Mouse (Mus musculus): ENCODE measurements around the gene Sf3a2.
A peak's percentile ranks its signal among the peaks of the same experiment; 100 is the strongest.

Gene Sf3a2

DNA sequence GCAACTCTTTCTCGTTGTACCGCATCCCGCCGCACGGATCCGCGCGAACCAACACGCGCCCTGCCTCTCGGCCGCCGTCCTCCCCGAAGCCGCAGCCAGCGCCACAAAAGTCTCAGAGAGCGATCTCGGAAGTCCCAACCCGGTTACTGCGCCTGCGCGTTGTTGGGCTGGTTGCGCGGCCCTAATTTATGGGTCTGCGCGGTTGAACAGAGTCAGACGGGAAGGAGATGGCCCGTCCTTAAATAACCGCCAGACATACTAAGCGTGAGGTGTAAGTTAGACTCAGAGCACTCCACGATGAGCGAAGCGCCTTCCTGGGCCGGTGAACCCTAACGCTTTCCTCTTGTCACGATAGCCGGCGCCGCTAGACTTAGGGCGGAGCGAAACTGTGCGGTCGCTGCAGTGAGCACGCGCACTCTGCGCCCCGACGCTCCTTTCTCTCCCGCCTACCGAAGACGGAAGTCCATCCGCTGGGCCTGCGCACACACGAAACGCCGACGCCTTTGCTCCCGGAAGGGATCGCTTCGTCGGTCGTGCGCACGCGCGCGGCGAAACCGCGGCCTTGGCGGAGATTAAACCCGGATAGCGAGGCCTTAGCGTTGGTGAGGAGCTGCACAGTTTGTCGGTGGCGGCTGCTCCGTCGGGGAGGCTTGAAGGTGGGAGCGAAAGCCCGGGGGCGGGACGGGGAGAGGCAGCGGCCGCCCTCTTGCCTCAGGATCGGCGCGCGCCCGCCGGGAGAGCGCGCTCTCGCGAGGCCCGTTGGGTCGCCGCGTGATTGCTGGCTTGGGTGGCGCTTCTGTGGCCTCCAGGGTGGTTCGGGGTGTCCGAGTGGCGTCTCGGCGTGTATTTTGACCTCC, at the start of gene Sf3a2, which contains the start of gene Plekhj1:
Gene Sf3a2 (plus strand): TSS at position 49 of the 857 bp plus-strand sequence.
Gene Plekhj1 (minus strand): TSS at position 477 of the 857 bp plus-strand sequence.
- peak; percentile 95 for DNase-seq (ENCODE audit: low read depth, low spot score)

DNA sequence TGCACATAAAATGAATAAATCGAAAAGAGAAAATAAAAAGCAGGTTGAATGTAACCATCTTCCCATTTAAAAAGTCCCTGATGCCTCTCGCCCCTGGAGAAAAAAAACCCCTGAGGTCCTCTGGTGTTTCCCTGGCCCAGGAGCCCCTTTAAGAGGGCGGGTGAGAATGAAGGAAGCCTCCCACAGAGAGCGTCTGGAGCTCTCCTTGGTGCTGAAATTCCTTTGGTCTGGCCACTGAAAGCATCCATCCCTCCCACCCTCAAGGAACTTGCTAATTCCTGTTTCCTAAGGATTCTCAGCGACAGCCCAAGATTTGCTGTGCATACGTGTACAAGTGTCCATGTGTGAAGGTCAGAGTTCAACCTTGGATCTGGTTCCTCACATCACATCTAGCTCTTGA, 49.4 kb upstream of the Sf3a2 start:
- DNase-seq (ENCODE audit: low read depth, low spot score): no peak

DNA sequence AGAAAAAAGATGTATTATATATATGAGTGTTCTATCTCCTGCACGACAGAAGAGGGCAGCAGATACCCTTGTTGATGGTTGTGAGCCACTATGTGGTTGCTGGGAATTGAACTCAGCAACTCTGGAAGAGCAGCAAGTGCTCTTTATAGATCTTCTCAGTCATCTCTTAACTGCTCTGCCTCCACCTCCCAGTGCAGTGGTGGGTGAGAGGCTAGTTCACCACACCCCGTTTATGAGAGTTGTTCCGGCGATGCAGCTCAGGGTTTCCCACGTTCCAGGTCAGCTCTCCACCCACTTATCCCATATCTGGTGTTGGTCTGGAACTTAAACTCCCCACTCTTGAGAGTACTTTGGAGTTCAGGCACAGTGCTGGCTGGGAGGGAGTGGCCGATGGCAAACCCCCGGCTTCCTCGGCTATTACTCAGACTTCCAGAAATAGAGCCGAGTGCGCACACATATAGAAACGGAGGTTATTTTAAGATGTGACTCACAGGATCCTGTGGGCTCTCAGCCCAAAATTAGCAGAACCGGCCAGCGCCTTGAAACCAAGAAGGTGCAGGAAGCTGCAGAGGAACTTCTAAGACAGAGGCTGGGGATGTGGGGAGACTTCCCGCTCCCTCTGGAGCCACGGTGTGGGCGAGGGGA, 46.7 kb upstream of the Sf3a2 start:
- DNase-seq (ENCODE audit: low read depth, low spot score): no peak

DNA sequence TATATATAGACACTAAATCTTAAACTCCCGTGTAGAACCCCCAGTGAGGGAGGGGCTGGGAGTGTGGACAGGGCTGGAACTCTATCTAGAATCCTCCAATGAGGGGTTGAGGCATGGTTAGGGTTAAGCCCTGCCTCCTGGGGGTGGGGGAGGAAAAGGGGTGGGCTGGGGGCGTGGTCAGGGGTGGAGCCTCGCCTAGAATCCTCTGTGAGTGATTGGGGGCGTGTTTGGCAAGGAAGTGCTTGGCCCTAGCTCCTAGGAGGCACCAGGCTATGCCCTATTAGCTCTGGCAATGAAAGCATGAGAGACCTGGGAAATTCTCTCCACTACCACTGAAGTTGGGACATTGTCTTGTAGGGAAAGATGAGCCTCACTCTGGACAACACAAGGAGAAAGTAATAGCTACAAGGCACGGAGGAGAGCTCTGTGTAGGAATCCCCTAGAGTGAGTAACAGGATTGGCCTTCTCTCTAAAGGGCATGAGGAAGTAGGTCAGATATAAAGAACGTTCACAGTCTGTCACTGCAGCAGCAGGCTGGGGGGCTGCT, 45.8 kb upstream of the Sf3a2 start:
- DNase-seq (ENCODE audit: low read depth, low spot score): peak; percentile 63

DNA sequence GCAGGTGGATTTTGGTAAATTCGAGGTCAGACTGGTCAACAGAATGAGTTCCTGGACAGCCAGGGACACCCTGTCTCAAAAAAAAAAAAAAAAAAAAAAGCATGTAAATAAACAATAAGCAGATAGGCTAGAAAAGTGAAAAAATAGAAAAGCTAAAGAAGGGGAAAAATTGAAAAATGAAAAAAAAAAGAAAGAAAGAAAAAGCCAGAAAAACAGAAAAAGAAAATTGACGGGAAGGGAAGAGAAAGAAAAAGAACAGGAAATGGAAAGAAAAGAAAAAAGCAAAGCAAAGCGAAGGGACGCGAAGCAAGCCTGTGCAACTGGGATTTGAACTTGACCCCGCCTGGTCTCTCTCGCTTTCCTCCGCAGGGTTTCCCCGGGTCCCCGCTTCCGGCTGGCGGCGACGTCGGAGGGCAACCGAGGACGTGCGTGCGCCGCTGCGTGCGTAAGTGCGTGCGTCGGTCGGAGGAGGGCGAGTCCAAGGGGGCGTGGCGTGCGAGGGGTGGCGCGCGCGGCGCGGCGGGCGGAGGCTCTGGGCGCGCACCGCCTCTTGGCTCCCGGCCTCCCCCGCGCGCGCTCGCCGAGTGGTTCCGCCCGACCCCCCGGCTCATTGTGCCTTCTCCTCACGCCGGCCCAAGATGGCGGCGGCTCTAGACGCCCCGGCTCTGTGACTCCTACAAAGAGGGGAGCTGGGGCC, 43.3 kb upstream of the Sf3a2 start, which contains the start of gene Dot1l:
Gene Dot1l (plus strand): TSS at position 613 of the 697 bp plus-strand sequence.
- peak; percentile 96 for DNase-seq (ENCODE audit: low read depth, low spot score)

DNA sequence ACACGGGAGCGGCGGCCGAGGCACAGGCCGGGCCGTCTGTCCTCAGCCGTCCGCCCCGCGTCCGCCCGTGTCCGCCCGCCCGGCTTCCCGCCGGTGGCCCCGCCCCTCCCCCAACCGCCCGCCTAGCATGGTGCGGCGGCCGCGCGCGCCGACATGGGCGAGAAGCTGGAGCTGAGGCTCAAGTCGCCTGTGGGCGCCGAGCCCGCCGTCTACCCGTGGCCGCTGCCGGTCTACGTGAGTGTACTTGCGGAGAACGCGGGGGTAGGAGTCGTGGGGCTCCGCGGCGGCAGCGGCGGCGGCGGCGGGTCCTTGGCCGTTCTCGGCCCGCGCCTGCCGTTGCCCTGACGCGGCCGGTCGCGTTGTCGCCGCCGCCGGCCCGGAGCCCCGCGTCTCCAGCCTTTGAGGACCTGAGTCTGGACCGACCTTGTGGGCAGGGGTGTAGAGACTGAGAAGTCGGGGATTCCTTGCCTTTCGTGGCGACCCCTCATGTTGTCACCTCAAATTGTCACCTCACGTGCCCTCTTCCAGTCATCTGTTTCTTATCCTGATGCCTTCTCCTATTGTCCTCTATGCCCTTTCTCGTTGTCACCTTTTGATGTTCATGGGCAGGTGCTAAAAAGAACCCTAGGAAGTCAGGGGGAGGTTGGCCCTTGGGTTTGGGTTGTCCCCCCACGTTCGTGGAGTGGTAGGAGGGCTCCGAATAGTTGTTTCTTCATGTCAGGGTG, 42.5 kb upstream of the Sf3a2 start:
- no peak for DNase-seq (ENCODE audit: low read depth, low spot score)

DNA sequence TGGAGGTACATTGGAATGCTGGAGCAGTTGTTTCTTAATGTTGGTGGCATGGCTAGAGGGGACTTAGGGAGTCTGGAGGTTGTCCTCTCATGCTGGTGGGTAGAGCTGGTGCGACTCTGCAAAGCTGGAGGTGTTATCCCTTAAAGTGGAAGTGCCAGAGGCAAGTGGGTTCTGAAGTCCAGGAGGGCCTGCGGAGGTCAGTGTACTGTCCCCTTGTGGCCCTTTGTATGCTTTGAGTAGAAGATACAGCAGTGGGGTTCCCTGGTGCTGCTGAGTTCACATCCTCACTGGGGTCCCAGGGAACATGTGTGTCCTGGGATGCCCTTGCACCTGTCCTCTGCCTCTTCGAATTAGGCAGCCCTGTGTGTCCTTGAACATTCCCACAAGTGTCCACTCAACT, 41.9 kb upstream of the Sf3a2 start:
- DNase-seq (ENCODE audit: low read depth, low spot score): no peak

DNA sequence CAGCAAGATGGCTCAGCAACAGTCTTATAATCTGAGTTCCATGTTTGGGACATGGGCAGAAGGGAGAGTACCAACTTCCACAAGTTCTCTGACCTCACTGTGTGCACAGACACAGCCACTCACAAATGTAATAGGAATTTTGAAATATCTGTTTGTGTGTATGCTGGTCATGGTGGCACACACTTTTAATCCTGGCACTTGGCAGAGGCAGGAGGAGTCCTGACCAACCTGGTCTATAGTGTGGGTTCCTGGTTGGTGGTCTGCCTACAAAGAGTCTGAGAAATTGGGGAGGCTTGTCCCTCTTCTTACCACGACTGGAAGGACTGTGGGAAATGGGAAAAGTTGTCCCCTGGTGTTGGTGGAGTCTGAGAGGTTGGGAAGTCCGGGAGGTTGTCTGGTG, 41.5 kb upstream of the Sf3a2 start:
- no peak for DNase-seq (ENCODE audit: low read depth, low spot score)

DNA sequence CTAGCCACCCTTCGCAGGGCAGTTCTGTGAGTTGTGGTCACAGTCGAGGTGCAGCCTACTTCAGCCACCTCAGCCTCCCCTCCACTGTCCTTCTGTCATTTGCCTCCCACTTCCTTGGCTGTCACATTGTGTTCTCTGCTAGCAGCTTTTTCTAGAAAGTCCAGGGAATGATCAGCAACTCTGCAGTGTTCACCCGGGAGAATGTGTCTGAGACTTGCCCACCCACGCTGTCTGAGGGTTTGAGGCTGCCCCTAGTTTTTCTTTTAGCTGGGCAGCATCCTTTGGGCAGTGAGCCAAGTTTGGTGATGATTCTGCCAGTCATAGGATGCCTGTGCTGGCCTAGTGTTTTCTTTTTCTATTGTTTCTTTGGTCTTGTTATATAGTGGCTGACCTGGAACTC, 41.0 kb upstream of the Sf3a2 start:
- no peak for DNase-seq (ENCODE audit: low read depth, low spot score)

DNA sequence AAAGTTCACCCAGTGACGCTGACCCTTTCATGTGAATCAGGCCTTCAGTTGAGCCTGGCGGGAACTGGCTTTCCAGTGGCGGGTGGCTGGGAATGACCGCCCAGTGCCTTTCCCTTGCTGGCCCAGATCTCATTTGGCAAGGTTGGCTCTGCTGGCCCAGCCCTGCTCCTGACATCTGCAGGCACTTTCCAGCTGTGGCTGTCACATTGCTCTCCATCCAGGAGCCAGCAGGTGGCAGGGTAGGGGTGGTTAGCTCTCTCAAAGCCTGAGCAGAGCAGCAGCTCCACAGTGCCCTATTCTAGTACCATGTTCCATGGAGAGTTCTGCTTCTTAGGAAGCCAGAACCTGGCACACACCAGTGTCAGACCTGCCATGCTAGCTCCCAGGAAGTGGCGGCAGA, 40.3 kb upstream of the Sf3a2 start:
- DNase-seq (ENCODE audit: low read depth, low spot score): no peak

DNA sequence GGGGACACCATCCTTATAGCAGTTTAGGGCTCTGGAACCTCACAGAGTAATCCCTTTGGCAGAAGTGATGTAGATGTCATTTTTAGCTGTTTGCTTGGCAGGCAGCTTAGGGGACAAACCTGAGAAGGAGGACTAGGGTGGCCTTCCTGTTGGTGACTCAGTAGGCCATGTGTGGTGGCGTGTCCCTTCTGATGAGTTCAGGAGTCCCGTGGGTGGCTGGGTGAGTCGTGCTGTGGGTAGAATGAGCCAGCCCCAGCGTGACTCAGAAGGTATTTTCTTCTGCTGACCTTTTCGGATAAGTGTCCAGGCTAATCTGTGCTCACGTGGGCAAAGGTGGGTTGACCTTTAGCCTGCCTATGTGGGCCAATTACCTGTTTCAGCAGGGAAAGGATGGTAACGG, 39.3 kb upstream of the Sf3a2 start:
- DNase-seq (ENCODE audit: low read depth, low spot score): no peak

DNA sequence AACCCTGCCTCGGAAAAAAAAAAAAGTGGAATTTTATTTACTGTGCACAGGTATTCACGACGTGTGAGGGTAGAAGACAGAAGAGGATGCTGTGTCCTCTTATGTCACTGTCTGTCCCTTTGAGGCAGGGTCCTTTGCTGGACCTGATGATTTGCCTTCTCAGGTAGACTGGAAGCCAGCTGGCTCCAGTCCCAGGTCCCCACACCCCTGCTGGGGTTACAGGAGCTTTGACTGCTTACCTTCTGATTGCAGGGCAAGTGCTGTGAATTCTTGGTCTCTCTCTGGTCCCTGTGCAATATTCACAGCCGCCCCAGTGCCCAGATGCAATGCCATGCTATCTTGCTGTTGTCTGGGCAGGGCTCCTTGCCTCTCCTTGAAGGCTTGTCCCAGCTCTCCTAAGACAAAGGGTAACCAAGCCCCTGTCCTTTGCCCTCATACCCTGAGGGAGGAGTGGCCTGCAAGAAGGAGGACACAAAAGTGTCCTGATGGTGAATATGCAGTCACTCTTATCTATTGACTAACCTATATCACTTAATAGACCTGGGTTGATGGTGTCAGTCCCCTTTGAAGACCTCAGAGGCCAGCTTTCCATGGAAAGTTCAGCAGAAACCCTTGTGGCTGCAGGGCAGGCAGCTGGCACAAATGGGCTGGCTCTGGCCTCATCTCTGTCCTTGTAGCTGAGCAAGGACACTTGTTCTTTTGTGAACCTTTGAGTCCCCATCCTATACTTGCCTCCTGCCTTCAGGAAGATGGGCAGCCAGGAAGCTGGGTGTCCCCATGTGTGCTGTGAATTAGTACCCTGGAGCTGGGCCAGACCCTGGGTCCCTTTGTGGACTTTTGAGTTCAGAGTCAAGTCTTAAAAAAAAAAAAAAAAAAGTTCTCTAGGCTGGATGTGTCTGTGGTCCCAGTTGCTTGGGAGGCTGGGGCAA, 37.1 kb upstream of the Sf3a2 start:
- no peak for DNase-seq (ENCODE audit: low read depth, low spot score)

DNA sequence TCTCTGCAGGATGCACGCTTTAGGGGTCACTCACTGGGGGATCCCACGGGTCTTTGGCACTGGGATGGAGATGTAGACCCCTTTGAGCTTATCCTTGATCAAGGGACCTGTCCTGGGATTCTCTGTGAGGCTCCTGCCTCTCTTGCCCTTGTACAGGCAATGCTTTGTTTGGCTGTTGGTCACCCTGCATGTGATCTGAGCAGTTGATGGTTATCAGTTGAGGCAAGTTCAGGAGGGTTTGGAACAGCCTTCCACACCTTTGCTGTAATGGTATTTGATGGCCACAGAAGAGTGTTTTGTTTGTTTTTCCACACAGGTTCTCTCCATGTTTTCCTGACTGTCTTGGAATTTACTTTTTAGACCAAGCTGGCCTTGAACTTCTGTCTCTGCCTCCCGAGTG, 36.2 kb upstream of the Sf3a2 start:
- DNase-seq (ENCODE audit: low read depth, low spot score): no peak

DNA sequence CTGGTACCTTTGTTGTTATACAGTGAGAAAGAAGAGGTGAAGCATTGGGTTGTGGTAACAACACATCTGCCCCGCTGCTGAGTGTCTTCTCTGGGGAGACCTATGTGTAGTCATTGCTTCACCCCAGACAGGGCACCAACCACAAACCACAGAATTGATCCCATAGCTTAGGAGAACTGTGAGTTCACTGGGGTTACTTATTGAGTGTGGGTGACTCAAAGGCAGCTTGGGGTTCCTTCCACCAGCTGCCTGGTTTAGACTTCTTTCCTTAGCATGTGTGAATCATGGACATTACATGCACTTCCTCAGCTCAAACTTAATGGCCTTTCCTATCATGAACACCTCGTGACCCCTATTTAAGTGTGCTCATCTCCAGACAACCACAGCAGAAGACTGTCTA, 34.5 kb upstream of the Sf3a2 start:
- DNase-seq (ENCODE audit: low read depth, low spot score): no peak

DNA sequence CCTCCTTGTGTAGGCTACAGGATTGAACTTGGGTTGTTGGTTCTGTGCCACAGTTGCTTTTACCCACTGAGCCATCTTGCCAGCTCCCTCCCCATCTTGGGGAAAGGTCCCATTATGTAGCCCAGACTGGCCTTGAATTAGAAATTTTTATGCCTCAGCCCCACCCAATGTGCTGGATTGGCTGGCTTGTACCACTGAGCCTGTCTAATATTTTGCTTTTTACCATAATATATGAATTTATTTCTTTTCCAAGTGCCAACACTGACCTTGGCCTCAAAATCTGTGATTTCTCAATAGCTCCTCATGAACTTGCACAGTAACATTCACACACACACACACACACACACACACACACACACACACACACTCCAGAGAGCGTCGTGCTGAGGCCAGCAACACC, 32.3 kb upstream of the Sf3a2 start:
- DNase-seq (ENCODE audit: low read depth, low spot score): no peak

DNA sequence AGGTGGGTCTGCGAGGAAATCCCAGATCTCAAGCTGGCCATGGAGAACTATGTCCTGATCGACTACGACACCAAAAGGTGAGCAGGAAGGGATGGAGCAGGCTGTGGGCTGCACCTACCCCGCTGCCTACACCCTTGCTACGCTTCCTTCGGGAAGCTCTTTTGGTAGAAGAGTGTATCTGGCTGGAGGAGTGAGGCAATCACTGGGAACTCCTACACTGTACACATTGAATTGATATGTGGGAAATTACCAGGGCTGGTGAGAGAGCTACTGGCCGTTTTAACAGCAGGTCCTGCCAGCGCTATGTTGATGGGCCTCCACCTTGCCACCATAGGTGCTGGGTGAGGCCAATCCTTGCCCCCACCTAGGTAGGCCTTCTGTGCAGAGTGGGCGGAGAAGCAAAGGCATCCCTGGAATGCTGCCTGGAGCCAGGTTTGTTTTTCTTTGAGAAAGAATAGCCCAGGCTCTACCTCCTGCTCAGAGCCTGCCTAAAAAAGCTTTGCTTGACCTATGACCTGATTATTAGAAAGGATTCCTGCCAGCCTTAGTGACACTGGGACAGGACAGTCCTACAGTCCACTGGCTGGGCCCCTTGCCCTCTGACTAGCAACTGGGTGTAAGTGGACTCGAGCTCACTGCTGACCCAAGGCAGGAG, 31.7 kb upstream of the Sf3a2 start:
- no peak for DNase-seq (ENCODE audit: low read depth, low spot score)

DNA sequence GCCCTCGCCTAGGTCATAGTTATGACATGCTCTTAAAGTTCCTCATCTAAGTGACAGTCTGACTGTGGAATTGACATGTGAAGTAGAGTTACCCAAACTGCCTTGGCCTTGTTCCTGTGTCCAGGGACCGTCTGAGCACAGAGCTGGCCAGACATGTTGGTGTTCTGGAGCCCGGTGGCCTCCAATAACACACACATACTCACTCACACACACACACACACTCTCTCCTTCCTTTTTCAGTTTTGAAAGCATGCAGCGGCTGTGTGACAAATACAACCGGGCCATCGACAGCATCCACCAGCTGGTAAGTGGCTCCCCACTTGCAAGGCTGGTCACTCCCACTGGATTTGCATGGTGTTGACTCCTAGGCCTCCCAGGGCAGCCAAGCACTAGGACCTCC, 29.6 kb upstream of the Sf3a2 start:
- no peak for DNase-seq (ENCODE audit: low read depth, low spot score)

DNA sequence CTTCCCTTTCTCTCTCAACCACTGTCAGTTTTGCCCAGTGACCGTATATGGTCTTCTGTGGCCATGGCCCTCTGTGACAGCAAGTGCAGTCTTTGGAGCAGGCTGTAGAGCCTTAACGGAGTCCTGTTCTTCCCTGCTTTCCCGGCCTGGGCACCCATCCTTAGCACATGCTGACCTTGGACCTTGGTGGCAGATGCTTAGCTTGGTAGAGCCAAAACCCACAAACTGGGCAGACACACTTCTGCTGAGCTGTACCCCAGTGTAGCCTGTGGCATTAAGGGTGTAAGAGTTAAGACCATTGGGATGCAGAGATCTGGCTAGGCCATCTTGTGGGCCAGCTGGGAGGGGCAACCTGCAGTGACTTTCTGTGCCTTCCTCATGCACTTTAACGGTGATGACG, 24.2 kb upstream of the Sf3a2 start:
- no peak for DNase-seq (ENCODE audit: low read depth, low spot score)

DNA sequence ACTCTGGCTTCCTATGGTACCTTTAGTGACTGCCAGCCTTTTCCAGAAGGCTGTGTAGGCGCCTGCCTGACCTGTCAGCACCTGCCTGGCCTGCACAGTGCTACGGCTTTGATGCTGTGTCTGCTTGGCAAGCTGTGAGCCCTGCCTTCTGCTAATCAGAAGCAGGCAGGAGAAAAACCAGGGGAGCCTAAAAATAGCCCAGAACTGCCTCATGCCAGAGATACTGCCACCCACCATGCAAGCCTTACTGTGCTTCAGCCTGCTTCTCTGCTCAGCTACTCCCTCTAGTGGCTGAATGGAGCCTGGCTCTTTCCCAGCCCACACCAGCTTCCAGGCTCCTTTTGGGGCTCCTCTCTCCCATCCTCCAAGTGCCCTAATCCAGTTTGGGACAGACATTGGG, 23.4 kb upstream of the Sf3a2 start:
- DNase-seq (ENCODE audit: low read depth, low spot score): peak; percentile 70

DNA sequence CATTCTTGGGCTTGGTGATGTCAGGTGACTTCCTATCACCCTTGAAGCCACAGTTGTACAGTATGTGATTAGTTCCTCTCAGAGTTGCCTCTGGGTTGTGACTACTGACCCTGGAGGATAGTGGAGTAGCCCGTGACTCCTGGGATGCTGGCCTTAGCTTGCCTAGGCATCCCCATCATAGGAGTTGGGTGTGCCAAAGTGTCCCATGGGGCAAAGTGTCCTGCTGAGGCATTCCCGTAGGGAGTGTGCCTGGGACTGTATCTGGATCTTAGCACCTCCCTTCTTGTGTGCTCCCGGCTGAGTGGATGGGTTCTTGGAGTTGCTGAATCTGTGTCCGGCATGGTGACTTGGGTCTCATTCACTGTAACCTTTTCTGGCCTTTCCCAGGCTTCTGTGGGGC, 23.0 kb upstream of the Sf3a2 start:
- DNase-seq (ENCODE audit: low read depth, low spot score): no peak

All from retina, postnatal 7 days (tissue).